Mouse (Mus musculus): Measurements from ENCODE around the gene Ccl11. TPM values are rescaled to one million over a fixed set of nuclear protein-coding genes. Genes with fewer than 3 reads are reported as not detected.

Gene Ccl11
- not detected for polyA plus RNA-seq (2017; shearing (Covaris generic))

DNA sequence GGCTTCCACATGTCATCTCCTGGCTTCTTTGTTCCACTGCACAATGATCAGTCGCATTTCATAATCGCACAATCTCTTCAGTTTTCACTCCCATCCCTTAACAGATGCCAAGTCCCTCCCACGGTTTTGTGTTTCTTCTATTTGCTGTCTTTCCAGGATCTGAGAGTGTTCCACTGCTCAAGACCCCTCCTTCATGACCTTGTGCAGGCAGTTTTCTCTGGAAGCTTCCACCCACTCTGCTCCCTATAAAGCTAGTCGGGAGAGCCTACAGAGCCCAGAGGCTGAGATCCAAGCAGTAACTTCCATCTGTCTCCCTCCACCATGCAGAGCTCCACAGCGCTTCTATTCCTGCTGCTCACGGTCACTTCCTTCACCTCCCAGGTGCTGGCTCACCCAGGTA lies at the start of gene Ccl11:
Ccl11 (plus strand) TSS at position 178 of the 400 bp plus-strand sequence.

DNA sequence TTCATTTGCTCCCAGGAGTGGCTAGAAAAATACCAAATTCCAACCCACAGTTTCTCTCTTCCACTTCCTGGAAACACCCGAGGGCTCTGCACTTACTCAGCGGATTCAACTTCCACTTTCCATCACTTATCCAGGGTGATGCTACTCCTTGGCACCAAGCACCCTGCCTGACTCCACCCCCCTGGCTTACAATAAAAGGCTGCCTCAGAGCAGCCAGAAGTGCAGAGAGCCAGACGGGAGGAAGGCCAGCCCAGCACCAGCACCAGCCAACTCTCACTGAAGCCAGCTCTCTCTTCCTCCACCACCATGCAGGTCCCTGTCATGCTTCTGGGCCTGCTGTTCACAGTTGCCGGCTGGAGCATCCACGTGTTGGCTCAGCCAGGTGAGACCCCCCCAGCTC lies 22.3 kb upstream of the Ccl11 start, which contains the start of gene Ccl2:
Ccl2 (plus strand) TSS at position 216 of the 400 bp plus-strand sequence.

DNA sequence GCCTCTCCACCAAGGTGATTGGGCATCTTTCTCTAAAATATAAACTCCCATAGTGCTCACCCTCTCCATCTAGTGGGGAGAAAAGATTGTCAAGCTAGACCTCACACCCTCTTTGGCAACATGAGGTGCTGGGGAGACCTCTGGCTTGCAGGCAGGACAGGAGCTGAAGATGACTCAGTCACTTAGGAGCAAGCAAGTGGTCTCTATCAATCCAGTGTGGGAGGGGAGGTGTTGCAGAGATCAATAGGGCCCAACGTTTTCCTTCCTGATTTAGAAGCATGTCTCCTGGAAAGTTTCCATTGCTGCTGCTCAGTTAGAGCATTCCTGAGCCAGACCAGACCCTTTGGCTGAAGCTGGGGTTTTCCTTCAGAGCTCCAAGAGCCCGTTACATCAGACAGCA lies 19.1 kb upstream of the Ccl11 start, which contains the start of gene Gm17268:
Gm17268 (minus strand) TSS at position 28 of the 400 bp plus-strand sequence.

DNA sequence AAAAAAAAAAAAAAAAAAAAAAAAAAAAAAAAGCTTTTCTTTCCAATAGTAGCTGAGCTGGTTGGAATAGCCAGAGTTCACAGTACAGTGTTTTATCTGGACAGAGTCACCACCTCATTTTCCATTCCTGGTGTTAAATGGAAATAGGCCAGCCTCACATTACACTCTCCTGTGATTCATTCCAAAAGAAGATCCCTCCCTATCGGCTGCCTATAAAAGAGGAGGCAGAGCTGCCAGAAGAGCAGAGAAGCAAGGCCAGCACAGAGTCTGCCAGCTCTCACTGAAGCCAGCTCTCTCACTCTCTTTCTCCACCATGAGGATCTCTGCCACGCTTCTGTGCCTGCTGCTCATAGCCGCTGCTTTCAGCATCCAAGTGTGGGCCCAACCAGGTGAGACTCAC lies 12.2 kb upstream of the Ccl11 start, which contains the start of gene Ccl7:
Ccl7 (plus strand) TSS at position 242 of the 400 bp plus-strand sequence.

DNA sequence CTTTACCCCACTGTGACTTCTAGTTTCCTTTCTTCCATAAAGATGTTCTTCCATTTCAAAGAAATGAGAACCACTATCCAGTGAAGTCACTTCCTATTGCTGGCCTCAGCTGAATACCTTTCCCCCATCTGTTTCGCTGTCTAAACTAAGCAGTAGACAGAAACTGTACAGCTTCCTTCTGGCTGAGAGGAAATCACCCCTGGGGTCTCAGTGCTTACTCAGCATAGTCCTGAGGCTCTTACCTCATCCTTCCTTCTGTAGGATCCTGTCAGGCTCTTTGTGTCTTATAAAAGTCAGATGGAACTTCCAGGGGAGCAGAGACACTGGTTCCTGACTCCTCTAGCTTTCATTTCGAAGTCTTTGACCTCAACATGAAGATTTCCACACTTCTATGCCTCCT lies 43.9 kb downstream of the Ccl11 start, which contains the start of gene Ccl12:
Ccl12 (plus strand) TSS at position 317 of the 400 bp plus-strand sequence.

Other genes with a start within 250 kb of the Ccl11 start
- gene 5530401A14Rik, start 197.2 kb upstream of the Ccl11 start, polyA plus RNA-seq (2017; shearing (Covaris generic)): 0.24 TPM
- 0.21 TPM for gene Asic2, start 89.4 kb upstream of the Ccl11 start, polyA plus RNA-seq (2017; shearing (Covaris generic))
- not detected for gene Ccl2, start 22.3 kb upstream of the Ccl11 start, polyA plus RNA-seq (2017; shearing (Covaris generic))
- not detected for gene Gm17268, start 19.3 kb upstream of the Ccl11 start, polyA plus RNA-seq (2017; shearing (Covaris generic))
- gene Ccl7, start 12.1 kb upstream of the Ccl11 start, polyA plus RNA-seq (2017; shearing (Covaris generic)): not detected
- not detected for gene Ccl12, start 44.0 kb downstream of the Ccl11 start, polyA plus RNA-seq (2017; shearing (Covaris generic))
- gene Ccl8, start 57.4 kb downstream of the Ccl11 start, polyA plus RNA-seq (2017; shearing (Covaris generic)): not detected
- 21.4 TPM for gene Ccl1, start 247.9 kb downstream of the Ccl11 start, polyA plus RNA-seq (2017; shearing (Covaris generic))